Mouse (Mus musculus): Measurements from ENCODE around the gene Gucd1. TPM values are rescaled to one million over a fixed set of nuclear protein-coding genes. Genes with fewer than 3 reads are reported as not detected.
"Not testable (repeated sequence)": the region's sequence is repeated elsewhere in the genome, so short reads cannot be mapped to it uniquely, and the experiment has no call there.

The Gucd1 gene
- total RNA-seq, 2 experiments from 2014 or later = 42.4 to 44.6 TPM

- DNase-seq (ENCODE audit: low spot score in 2 of 2) = no peak
These were observed 30.1 kb upstream of the Gucd1 start for GRCm38 (mm10) chr10:75547901-75548300.

GRCm38 (mm10) chr10:75536123-75536522 lies 18.4 kb upstream of the Gucd1 start:
- no peak for DNase-seq (ENCODE audit: low spot score in 2 of 2)

GRCm38 (mm10) chr10:75535423-75535822 lies 17.7 kb upstream of the Gucd1 start:
- no peak for DNase-seq (ENCODE audit: low spot score in 2 of 2)

- DNase-seq (ENCODE audit: low spot score in 2 of 2) = no peak
These were observed 17.2 kb upstream of the Gucd1 start for GRCm38 (mm10) chr10:75534934-75535333.

GRCm38 (mm10) chr10:75534216-75534615 lies 16.4 kb upstream of the Gucd1 start:
- DNase-seq (ENCODE audit: low spot score in 2 of 2) = no peak

GRCm38 (mm10) chr10:75531532-75532090 lies 13.8 kb upstream of the Gucd1 start:
- DNase-seq (ENCODE audit: low spot score in 2 of 2) = no peak

GRCm38 (mm10) chr10:75530322-75530721 lies 12.6 kb upstream of the Gucd1 start:
- no peak for DNase-seq (ENCODE audit: low spot score in 2 of 2)

GRCm38 (mm10) chr10:75525450-75525849 lies 7.7 kb upstream of the Gucd1 start:
- not testable (repeated sequence) for DNase-seq (ENCODE audit: low spot score in 2 of 2)

GRCm38 (mm10) chr10:75521643-75522042 lies 3.9 kb upstream of the Gucd1 start:
- DNase-seq (ENCODE audit: low spot score in 2 of 2) = no peak

- DNase-seq (ENCODE audit: low spot score in 2 of 2) = no peak
These were observed 2.8 kb upstream of the Gucd1 start for GRCm38 (mm10) chr10:75520581-75520980.

GRCm38 (mm10) chr10:75517073-75517757 lies 557 bp downstream of the Gucd1 start, which contains the start of gene Snrpd3:
TSS of gene Snrpd3 (plus strand) at chr10:75517551.
- DNase-seq (ENCODE audit: low spot score in 2 of 2) = peak; percentile 78 to 82

- DNase-seq (ENCODE audit: low spot score in 2 of 2) = no peak
These were observed 1.1 kb downstream of the Gucd1 start for GRCm38 (mm10) chr10:75516724-75517072.

- DNase-seq (ENCODE audit: low spot score in 2 of 2) = no peak
These were observed 1.6 kb downstream of the Gucd1 start for GRCm38 (mm10) chr10:75516038-75516723.

- no peak for DNase-seq (ENCODE audit: low spot score in 2 of 2)
These were observed 2.3 kb downstream of the Gucd1 start for GRCm38 (mm10) chr10:75515216-75516037.

- no peak for DNase-seq (ENCODE audit: low spot score in 2 of 2)
These were observed 3.4 kb downstream of the Gucd1 start for GRCm38 (mm10) chr10:75514361-75514760.

GRCm38 (mm10) chr10:75513306-75514067 lies 4.3 kb downstream of the Gucd1 start:
- DNase-seq (ENCODE audit: low spot score in 2 of 2) = no peak

- no peak for DNase-seq (ENCODE audit: low spot score in 2 of 2)
These were observed 5.0 kb downstream of the Gucd1 start for GRCm38 (mm10) chr10:75512796-75513195.

- DNase-seq (ENCODE audit: low spot score in 2 of 2) = no peak
These were observed 5.9 kb downstream of the Gucd1 start for GRCm38 (mm10) chr10:75511897-75512296.

- DNase-seq (ENCODE audit: low spot score in 2 of 2) = no peak
These were observed 6.7 kb downstream of the Gucd1 start for GRCm38 (mm10) chr10:75511060-75511459.

GRCm38 (mm10) chr10:75510446-75510845 lies 7.3 kb downstream of the Gucd1 start:
- no peak for DNase-seq (ENCODE audit: low spot score in 2 of 2)

GRCm38 (mm10) chr10:75505928-75506327 lies 11.8 kb downstream of the Gucd1 start:
- DNase-seq (ENCODE audit: low spot score in 2 of 2) = not testable (repeated sequence)
